Mouse (Mus musculus): ENCODE data around the gene Cyp2s1.

- TF ChIP-seq GATA1 (IDR thresholded peaks at IDR 0.05; ENCODE audit: low read length), result no peak
- no peak for TF ChIP-seq TAL1 (IDR thresholded peaks at IDR 0.05; ENCODE audit: low read length)
These were observed 1.1 kb downstream of the Cyp2s1 start for GRCm38 (mm10) chr7:25815571-25815970.

Data from erythroblast, embryonic 14.5 days (primary cell).